Mouse (Mus musculus) thymus, postnatal 4 days (tissue): ENCODE data around the gene Ophn1.
A peak's percentile ranks its signal among the peaks of the same experiment; 100 is the strongest.

ENCODE experiments used
- DNase-seq: peaks from one replicate; pipeline ENCODE4 v3.0.0; 2021

The Ophn1 gene

DNA sequence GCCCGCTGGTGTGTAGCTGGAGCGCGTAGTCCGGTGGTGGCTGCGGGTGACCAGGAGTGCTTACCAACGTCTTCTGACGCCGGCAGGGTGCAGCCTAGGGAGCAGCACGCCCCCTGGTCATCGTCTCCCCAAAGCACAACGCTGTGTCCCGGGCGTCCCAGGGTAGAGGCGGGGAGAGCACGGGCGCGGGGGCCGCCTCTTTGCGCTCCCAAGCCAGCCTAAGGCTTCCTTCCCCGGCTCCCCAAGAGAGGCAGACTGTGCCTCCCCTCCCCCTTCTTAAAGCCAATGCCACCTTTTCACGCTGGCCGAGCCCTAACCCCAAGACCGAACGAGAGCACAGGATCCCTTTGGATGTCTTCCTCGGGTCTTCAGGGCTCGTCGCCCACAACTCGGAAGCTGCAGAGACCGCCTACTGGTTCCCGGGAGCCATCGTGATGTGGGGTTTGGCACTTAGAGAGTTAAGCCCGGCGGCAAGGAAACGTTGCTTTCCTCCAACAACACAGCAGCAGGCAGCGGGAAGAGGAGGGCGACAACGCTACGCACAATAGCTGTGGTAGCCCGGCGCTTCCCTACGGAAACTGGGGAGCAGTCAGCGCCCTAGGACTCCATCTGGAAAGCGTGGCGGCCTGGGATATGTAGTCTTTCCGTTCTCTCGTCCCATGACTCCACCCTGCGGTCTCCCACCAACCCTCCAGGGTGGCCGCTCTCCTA, at the start of gene Ophn1:
Gene Ophn1, minus strand, starts transcription at position 620 of the 711 bp plus-strand sequence.
- peak; percentile 4 for DNase-seq

DNA sequence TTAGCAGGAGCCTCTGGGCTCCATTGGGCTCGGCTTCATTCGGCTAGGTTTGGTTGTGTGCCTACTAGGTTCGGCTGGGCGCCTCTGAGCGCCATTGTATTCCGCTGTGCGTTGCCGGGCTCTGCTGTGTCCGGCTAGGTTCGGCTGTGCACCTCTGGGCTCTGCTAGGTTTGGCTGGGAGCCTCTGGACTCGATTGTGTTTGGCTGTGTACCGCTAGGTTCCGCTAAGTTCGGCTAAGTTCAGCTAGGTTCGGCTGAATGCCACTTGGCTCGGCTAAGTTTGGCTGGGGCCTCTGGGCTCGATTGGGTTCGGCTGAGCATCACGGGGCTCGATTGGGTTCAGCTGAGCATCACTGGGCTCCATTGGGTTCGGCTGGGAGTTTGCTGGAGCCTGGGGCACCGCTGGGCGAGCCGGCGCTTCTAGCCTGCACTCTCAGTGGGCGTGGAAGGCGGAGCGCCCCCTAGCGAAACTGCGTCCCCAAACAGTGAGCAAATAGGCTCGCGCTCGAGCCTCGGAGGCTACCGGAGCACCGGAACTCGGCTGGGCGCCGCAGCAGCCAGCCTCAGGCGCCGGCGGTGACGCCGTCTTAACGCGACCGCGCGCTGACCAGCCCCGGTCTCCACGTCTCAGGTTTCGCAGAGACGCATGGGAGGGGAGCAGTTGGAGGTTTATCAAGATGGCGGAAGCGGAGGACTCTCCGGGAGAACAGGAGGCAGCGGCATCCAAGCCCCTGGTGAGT, 46.9 kb upstream of the Ophn1 start:
- peak; percentile 95 for DNase-seq

DNA sequence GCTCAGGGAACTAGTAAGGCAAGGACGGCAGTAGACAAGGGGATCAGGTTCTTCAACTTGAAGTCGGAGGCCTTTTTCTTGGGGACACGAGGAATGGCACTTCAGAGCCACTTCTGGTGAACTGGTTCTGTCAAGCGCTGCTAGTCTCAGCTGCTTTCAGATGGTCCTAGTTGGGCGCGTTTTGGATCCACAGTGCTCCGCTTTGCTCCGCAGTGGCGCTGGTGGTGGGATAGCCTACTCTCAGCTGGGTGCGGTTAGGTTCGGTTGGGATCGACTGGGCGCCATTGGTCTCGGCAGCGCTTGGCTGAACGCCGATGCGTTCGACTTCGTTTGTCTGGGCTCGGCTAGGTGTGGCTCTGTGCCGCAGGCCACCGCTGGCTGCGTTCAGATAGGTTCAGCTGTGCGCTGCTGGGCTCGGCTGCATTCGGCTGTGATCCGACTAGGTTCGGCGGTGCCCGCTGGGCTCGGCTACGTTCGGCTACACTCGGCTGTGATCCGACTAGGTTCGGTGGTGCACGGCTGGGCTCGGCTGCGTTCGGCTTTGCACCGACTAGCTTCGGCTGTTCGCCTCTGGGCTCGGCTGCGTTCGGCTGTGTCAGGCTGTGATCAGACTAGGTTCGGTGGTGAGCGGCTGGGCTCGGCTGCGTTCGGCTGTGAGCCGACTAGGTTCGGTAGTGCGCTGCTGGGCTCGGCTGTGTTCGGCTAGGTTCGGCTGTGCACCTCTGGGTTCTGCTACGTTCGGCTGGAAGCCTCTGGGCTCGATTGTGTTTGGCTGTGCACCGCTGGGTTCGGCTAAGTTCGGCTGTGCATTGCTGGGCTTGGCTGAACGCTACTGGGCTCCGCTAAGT, 46.1 kb upstream of the Ophn1 start:
- DNase-seq, result peak; percentile 93

DNA sequence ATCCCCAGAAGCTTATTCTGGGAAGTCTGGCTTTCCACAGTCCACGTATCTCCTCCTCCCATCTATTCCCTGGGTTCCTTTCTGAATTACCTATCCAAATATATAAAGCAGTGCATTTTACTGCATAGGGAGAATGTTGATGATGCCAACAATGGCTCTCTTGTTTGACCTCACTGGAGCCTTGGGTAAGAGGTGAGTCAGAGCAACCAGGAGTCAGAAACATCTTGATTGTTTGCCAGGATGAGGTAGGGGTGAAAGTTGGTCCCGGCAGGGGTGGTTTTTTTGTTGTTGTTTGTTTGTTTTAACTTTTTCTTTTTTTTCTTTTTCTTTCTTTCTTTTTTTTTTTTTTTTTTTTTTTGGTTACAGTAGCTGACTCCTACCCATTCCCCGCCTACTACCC, 45.3 kb upstream of the Ophn1 start, which contains the start of gene Yipf6:
Gene Yipf6, plus strand, starts transcription at position 216 of the 400 bp plus-strand sequence.
- no peak for DNase-seq

DNA sequence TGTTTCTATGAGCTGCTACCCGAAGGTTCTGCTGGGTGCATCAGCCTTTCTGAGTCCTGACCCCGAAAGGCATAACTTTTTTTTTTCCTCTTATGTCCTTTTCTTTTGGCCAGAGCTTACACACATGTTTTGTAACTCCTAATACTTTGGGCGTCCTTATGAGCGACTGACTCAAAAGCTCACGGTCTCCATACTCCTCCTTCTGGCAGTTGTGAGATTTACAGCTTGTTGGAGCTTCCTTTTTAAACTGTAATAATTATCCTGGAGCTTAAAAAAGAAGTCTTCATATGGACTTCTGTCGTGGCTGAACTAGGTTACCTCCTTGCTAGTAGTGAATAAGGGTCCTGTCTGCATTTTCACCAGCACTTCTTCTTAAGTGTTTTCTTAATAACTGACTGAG, 28.6 kb upstream of the Ophn1 start:
- no peak for DNase-seq

DNA sequence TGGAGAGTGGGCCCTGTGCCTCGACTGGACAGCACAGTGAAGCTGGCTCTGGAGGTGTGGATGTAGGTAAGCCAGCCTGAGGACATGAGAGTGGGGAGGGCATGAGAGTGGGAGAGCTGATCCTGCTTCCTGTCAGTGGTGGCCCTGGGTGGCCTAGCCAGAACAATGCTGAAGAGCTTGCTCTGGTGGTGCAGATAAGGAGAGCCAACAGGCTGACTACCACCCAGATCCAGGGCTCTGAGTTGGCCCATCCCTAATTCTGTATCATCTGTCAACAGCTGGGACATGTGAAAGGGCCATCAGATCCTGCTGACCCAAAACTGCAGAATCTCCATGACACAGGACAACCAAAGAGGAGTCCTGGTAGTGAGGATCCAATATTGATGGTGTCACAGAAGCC, 18.1 kb upstream of the Ophn1 start:
- DNase-seq, result no peak

DNA sequence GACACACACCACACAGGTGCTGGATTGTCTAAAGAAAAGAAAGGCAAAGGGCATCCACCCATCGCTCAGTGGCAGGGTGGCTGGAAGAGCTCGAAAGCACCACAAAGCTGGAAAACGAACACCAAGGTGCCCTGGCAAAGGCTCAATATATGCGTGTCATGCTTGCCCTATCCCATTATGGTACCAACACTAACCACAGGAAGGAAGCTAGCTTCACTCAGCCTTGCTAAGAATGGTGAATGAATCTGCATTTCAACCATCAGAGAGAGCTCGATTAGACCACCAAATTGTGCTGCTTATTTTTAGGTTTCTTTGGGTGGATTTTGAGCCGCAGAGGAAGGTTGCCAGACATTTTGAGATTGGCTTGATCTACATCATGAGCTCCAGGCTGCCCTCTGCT, 13.4 kb upstream of the Ophn1 start:
- DNase-seq, result no peak

DNA sequence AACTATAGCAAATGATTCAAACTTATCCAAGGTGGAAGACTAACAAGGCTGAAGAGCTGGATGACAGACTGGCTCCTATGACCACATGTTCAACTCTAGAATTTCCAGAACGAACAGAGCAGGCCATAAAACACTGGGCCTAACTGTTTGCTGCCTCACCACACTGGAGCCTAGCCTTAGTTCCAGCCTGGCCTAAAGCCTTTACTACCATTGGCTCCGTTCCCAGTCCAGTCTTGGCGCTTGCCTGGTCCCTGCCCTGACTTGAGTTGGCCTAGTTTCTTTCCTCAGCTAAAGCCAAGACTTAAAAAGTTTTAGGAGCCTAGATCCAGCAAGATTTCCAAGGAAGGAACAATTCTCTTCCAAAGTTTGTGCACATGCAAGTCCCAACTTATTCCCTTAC, 7.5 kb upstream of the Ophn1 start:
- DNase-seq, result no peak

DNA sequence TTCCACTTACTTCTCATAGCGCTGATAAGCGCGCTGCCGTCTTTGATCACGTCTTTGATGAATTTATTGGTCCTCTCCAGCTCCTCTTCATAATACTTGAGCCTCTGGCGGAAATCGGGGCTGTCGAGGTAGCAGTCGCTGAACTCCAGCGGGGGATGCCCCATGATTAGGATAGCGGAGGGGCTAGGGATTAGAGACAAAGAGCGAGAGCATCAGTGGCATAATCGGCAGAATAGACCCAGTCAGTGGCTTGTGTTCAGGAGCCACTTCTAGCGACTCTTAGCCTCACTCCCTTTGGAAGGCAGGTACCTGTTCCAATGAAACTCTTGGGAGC, 786 bp downstream of the Ophn1 start:
- no peak for DNase-seq

DNA sequence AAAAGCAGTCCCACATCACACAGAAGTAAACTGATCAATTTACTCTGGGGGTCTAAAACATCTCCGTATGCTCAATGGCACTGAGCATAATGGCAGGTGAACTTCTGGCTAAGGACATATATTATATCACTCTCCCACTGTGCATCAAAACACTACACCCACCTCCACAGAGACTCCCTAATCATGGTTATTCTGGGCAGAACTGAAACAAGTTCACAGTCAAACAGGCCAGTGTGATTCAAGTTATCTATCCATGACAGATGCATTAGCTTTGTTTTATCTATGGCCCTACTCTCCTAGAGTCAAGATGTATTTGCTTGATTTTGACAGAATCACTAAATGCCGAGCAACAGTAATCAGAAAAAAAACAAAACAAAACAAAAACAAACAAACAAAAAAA, 8.8 kb downstream of the Ophn1 start:
- no peak for DNase-seq

DNA sequence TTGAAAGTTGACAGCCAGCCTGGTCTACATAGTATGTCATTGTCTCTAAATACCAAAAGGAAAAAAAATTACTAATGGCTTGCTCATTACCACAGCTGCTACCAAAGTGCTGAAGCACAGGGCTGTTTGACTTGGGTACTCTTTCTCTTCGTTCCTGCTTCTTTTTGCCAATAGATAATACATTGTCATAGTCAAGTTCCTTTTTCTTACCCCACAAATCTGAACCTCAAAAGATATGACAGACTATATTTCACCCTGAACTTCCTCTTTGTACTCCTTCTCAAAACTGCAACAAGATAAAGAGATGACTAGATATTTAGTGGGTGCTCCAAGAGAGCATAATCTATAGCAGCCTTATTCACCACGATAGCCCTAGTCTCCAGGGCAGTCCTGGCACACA, 9.7 kb downstream of the Ophn1 start:
- no peak for DNase-seq

DNA sequence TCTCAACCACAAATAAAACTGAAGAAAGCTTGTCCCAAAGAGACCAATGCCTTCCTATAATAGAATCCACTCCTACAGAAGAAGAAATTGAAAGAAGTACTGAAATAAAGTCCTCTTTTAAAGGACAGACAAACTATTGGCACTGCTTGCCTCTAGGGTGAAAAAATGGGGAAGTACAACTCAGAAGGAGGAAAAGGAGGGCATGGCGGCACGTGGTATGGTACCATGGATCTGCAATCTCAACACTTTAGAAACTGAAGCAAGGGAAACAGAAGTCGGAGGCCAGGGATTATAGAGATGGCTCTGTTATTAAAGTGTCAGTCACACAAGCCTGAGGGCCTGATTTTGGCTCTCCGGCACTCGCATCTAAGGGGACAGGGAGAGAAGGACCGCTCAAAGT, 10.5 kb downstream of the Ophn1 start:
- DNase-seq, result no peak

DNA sequence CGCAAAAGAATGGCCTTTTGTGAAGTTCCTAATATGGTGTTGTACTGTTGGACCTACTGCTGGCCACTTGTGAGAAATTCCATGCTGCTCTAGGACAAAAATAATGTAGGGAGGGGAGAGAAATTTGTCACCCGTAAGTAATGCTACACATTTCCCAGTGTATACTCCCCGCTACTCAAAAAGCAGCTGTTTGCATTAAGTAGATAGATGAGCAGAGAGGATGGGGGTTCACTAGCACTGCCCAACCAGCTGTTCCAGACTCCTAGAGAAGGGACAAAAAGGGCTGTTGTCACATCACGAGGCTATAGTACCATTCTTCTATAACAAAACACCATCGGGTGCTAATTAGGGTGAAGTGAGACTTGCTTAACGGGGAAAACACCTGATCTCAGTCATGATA, 15.7 kb downstream of the Ophn1 start:
- DNase-seq, result no peak

DNA sequence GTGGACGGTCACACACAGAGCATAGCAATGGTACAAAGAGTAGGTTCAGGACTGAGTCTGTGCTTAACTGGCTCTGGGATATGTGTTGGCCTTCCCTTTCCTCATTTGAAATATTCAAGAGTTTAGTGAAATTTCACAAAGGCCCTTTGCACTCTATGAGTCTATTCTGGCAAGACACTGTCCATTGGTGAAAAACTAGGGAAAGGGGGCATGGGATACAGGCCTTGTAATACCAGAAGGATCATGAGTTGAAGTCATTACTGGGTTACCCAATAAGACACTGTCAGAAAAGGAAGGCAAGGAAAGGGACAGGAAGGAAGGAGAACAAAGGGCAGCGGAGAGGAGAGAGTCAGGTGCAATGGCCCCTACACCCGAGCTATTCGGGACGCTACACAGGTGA, 16.7 kb downstream of the Ophn1 start:
- no peak for DNase-seq

DNA sequence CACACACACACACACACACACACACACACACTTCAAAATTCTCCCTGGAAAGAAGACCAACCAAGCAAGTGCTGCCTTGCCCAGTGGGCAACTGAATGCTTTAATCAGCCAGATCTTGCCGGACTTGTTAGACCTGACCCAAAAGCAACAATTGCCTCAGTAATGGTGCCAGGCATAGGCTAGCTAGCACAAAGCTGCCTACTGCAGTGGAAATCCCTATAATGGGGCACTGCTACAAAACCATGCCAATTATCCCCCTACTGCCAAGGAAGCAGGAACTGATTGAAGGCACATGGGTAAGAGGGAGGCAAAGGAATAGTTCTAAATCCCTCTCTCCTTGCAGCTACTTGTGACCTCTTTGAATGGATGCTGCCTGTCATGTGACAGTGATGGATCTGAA, 18.8 kb downstream of the Ophn1 start:
- DNase-seq, result no peak

DNA sequence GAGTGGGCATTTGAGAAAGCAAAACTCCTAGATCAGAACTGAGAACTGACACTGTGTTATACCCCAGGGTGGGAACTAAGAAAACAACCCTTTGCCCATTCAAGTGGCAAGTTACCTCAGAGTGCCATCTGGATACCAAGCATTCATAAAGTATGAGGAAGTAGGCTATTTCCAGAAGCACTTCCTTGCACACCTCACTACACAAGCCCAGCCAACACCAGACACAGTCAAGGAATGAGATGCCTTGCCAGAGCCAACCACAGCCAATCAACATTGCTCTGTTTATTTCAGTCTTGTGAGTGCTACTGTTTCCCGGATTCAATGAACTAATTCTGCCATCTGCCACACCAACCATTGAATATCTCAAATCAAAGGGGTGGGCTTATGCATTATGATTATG, 20.3 kb downstream of the Ophn1 start:
- no peak for DNase-seq

DNA sequence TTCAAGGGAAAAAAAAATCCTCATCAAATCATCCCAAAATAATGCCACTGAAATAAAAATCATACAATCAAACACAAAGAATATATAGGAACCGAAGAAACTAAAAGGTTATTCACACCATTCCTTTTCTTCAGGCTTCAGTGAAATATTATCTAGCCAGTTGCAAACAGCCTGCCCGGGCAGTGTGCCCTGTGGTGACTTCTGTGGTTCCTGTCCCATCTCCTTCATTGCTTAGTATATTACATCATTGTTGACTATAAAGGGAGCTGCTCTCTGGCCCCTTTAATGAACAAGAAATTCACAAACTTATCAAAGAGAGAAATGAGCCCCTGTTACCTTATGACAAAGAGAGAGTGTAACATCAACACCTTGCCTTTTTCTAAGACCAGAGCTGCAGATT, 21.1 kb downstream of the Ophn1 start:
- DNase-seq, result no peak

DNA sequence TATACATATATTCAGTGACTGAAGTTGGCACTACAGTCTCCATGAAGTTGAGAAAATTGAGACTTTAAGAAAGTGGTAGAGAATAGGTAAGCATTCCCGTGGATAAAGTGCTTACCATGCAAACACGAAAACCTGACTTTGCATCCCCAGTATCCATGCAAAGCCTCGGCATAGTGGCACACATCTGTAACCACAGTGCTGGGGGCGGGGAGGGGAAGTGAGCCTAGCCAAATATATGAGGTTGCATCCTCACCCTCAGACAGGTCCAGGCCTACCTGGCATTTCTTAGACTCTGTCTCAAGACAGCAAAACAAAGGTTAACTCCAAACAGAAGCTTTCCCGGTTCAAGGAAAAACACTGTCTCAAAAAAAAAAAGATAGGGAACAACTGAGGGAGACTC, 21.7 kb downstream of the Ophn1 start:
- no peak for DNase-seq

DNA sequence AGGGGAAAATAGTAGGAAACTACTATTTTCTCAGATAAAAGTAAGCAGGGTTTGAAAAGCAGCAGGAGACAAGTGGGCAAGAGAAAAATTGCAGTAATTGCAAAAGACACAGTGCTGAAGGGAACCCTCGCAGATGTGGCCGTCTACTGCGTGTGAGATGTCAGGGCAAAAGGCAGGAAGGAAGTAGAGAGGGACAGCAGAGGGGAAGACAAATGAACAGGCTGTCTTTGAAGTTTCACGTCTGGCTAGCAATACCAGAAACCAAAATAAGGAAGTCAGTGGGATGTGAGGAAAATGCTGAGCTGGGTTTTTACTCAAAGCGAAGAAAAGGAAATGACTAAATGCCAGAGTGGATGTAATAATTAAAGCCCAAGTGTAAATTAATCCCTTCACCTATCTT, 30.7 kb downstream of the Ophn1 start:
- DNase-seq, result no peak

DNA sequence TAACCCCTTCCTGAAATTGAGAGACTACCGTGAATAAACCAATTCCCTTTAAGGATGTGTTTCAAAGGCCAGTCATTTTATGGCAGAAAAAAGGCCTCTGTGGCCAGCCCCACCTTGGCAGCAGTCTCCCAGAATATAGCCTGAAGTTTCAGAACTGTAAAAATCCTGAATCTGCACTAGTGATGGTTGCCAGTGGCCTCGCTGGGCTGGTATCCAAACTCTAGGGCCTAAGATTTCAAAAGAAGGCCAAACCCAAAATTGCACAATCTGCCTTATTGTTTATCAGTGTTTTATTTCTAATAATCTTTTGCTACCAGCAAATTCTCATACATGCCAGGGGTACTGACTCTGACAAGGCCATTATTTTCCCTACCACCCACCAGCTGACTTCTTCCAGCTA, 34.8 kb downstream of the Ophn1 start:
- DNase-seq, result no peak

DNA sequence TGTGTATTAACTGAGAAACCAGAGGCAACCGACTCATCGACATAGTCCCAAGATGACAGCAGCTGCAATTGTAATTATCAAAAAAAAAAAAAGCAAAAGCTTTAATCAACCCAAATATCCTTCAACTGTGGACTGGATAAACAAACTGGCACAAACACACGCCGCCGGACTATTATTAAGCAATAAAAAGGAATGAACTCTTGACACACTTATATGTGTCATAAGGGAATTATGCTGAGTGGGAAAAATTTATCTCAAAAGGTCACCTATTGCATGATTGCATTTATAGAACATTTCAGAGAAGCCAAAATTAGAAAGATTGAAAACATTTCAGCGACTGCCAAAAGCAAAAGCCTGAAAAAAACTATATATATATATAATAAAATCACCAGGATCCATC, 40.0 kb downstream of the Ophn1 start:
- no peak for DNase-seq

DNA sequence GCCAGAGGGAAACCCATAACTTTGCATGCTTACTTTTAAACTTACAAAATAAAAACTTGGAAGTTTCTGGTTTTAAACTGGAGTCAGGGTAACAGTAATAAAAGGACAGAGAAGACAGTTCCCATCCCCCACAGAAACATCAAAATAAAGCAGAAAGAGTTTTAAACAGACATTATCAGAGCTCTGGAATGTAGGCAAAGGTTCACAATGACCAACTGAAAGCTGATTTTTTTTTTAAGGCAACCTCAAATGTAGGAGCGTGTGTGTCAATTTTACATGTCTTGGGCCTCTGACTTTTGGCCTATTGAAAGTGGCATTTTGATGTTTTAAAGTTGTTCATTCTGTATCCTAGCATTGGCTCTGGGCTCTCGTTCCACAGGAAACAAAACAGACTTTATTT, 49.2 kb downstream of the Ophn1 start:
- no peak for DNase-seq

DNA sequence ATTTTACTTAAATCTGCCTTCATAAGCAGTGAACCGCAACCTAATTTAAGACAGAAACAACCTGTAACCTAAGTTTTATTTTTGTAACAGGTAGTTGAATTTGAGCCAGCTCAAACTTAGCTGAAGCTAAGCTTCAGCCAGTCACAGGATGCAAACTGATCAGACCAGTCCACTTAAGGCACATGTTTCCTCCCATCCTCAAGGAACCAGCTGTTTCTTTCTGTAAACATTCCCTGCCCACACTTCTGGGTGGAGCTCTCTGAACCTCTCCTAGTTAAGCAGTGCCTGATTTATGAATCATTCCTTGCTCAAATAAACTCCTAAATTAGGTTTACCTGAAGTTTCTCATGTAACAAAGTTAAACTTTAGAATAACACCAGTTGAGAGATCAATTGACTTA, 54.8 kb downstream of the Ophn1 start:
- DNase-seq, result no peak

DNA sequence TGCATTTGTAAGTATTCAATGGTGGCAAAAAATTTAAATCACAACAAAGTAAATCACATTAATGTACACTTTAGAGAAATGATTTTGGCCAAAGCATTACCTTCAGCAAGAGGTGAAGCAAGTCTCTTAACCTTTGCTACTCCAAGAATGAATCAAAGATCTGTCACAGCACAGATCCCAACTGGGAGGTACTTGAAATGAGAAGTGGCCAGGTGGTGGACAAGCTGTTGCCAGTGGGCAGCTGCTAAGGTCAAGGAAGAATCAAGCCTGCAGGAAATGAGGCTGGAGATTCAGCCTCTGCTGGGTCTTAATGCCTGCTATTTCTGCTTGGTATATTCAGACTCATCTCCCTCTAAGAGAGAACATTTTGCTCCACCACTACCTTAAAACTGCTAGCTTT, 87.0 kb downstream of the Ophn1 start:
- DNase-seq, result no peak
